Mouse (Mus musculus) kidney, postnatal 10 days (tissue): Measurements from ENCODE around the gene Josd2.

Experiments
- DNase-seq: peaks from one replicate; pipeline ENCODE4 v3.0.0; 2021; ENCODE audit warnings: mixed read lengths

Gene Josd2

DNA sequence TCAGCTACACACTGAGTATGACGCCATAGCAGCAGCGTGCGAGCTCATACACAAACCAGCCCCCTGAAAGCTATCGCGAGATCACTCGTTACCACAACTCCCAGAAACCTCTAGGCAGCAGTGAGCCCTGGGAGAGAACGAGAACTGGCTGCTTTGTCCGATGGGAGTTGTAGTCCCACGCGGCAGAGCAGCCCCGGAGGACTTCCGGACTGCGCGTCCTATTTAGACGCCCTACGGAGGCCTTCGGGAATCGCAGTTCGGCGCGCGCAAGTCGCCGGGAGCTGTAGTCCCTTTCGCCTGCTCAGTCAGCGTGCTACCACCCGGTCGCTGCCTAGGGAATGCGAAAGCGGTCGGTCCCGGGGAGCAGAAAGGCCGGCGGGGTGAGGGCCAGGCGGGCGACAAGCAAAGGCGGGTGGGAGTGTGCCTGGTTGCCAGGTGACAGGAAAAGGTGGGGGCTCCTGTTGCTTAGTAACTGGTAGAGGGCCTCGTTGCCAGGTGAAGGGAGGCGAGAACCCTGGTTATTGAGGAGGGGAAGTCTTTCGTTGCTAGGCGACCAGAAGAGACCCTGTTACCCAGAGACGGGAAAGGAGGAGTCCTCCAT is at the start of gene Josd2:
TSS of gene Josd2 (plus strand) at position 170 of the 601 bp plus-strand sequence.
- peak; percentile 95 for DNase-seq

DNA sequence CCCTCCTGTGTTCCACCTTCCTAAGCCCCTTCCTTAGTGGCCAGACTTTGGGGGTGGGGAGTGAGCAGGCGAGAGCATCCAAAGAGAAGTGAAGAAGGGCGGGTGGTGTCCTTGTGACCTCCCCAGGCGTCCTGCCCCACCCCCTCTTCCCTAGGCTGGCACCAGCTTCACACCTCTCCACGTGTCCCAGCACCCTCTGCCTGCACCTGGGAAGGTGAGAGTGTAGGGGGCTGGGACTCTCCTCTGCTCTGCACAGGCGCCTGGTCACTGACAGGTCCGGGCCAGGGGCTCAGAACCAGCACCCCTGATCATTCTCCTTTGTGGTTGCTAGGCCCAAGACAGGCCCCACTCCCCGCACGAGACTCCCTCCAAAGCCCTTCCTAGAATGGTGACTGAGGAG is 40.1 kb upstream of the Josd2 start:
- no peak for DNase-seq

DNA sequence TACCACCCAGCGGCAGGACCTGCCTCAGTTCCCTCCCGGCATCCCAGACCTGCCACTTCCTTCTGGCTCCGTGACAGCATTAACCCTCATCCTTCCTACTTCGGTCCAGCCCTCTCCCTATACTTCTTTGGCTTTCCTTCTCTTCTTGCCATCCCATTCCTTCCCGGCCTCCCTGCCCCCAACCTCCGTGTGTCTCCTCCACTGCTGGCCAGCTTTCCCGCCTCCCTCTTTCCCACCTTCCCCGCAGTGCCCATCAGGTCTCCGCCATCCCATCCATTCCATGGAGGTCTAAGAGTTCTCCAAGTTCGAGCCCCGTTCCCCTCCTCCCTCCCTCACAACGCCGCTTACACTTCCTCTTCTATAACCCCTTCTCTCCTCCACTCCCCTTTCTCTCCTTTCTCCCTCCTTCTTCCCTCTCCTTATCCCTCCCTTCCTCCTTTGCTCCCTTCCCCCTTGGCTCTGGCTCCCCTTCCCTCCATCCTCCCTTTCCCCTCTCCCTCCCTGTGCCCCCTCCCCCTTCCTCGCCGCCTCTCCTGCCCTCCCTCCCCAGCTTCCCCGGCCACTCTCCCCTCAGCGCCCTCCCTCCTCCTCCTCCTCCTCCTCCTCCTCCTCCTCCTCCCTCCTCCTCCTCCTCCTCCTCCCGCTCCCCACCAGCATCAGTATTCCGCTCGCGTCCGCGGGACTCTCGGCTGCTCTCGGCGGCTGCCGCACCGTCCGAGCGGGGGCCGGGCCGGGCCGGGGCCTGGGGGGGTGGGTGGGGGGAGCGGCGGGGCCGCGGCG is 39.4 kb upstream of the Josd2 start:
- no peak for DNase-seq

DNA sequence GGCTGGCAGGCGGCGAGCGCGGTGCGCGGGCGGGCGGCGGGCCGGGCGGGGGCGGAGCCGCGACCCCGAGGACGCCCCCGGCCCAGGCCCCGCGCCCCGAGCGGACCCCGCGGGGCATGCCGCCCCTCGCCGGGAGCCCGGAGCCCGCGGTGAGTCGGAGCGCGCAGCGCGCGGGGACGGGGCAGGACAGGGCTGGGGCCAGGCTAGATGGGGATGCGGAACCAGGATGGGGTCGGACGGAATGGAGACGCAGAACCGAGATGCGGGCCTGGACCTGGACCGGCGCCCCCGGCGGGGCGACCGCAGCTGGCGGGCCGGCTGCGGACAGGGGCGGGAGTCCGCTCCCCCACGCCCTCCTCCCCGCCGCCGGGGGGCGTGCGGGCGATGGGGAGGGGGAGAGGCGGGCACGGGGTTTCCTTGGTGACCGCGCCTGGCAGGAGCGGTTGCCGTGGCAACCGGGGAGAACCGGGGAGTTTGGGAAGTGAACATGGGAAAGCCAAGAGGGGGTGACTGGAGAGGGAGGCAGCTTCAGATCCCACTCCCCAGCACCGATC is 38.7 kb upstream of the Josd2 start, which contains the start of gene Lrrc4b:
TSS of gene Lrrc4b (plus strand) at position 51 of the 554 bp plus-strand sequence.
- no peak for DNase-seq

DNA sequence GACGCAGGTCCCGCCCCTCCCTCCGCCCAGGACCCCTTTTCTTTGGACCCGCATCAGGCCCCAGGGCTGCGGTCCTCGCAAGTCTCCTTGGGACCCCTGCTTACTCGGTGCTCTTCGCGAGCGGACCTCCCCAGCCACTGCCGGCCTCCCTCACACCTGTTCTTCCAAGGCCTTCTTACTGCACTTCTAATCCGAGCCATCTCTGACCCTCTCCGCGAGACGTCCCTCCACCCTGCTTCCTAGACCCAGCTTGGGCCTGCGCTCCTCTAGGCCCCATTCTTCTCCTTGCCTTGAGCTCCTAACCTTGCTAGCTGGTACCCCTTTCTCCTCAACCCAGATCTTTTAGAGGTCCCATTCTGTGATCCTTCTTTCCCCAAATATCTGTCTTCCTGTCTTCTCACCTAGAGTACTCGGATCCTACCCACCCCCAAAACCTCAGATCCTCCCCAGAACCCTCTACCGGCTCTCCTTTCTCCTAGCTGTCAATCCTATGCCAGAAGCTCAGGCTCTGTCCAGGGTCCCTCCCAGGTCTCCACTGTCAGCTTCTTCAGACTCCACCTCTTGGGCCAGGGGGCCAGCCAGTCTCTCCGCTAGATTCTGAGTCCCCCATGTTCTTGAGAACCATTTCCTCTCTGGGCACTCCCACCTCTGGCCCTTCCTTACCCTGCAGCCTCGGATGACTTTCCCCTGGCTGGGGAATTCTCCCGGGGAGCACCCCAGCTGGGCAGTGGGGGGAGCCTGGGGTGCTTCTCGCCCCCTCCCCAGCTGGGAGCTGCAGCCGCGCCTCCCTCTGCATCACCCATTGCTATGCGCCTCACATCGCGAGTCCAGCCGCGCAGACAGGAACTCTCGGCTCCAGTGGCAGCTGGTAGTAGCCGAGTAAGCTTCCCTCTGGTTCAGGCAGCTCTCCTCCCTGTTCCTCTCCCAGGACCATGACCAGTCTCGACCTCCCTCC is 38.0 kb upstream of the Josd2 start:
- no peak for DNase-seq

DNA sequence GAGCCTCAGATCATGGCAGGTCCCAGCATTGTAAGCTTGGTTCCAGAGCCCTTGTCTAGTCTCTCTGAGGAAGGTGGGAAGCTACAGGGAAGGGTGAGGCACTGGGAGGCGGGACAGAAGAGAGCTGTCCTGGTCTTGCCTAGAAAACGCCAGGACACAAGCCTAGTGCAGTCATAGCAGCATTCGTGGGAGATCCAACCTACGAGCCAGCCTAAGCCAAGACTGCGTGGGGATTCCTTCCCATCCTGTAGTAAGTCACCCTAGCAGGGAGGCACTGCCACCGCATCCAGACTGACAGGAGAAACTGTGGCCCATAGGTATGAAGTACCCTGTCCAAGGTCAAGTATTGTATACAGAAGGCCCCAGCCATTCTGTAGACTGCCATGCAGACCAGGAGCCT is 35.2 kb upstream of the Josd2 start:
- DNase-seq: no peak

DNA sequence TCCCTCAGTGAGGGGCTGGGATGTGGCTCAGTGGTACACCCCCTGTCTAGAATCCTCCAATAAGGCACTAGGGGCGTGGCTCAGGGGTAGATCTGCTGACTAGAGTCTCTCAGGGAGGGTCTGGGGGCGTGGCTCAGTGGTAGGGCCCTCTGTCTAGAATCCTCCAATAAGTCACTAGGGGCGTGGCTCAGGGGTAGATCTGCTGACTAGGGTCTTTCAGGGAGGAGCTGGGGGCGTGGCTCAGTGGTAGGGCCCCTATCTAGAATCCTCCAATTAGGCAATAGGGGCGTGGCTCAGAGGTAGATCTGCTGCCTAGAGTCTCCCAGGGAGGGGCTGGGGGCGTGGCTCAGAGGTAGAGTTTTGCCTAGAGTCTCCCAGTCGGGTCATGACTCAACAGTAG is 34.4 kb upstream of the Josd2 start:
- DNase-seq: no peak

DNA sequence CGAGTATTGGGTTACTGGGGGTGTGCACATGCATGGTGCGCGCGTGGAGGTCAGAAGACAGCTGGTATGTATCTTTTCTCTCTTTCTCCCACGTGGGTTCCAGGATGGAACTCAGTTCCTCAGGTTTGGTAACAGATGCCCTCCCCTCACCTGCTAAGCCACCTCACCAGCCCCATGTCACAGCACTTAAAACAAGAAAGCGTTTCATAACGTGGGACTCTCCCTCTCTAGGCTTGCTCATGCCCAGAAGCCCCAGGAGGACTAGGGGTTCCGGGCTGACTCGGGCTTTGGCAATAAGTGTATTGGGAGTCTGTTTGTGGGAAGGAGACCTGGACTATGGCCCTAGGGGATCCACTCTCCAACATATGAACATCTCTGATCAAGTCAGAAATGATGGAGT is 33.7 kb upstream of the Josd2 start:
- DNase-seq: no peak

DNA sequence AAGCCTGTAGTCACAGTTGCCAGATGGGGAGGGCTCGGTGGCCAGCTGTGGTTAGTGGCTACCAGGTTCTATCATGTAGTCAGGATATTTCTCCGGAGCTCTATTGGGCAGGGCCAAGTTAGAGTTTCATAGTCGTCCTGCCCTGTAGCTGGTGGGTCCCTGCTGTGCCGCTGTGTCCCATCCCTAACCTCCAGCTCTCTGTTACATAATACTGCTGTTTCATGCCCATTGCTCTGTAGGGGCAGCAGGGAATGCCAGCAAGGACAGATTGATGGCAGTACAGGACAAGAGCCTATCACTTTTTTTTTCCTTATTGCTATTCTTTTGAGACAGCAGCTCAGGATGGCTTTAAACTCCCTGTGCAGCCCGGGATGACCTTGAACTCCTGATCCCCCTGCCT is 32.0 kb upstream of the Josd2 start:
- no peak for DNase-seq

DNA sequence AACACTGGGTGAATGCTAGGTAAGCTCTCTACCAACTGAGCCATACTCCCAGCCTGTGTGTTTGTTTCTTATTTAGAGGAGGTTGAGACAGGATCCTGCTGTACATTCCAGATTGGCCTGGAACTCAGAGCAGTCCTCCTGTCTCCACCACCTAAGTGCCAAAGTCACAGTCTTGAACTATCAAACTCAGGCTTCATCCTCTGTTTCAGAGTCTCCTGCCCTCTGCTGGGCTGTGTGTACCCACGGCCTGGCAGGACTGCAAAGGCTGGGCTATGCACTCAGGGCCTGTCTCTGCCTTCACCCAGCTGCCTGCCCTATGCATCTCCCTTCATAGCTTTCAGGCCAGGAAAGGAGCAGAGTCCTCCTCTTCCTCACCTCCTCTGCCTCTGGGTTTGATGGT is 31.5 kb upstream of the Josd2 start:
- DNase-seq: no peak

DNA sequence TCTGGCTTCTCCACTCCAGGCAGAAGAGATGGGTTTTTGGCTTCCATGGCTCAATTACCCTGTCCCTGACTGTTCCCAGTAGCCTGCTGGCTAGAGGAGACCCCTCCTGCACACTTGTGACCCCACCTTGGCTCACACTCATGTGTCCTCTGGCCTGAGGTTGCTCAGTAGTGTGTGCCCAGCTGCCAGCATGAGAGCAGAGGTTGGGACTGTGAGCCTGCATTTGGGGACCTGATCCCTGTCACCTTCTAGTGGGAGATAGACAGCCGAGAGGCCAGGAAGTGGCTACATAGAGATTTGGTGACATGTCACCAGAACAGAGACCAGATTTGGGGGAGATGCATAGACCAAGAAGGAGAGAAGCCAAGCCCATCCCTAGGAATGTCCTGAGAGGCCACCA is 30.6 kb upstream of the Josd2 start:
- DNase-seq: no peak

DNA sequence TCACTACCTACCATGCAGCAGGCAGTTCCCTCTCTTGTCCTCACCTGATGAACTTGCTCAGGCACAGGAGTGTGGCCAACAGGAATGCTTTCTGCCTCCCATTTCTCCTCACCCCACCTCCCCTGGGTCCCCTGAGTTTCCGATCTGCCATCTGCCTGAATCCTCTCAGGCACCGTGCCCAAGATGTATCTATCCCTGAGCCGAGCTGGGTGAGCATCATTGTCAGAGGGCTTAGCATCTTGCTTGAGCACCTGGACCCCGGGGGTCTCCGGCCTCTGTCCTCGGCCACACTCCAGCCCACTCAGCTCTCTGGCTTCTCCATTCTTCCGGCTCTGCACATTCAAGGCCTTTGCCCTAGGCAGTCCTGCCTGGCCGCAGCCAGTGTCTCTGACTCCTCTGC is 29.8 kb upstream of the Josd2 start:
- no peak for DNase-seq

DNA sequence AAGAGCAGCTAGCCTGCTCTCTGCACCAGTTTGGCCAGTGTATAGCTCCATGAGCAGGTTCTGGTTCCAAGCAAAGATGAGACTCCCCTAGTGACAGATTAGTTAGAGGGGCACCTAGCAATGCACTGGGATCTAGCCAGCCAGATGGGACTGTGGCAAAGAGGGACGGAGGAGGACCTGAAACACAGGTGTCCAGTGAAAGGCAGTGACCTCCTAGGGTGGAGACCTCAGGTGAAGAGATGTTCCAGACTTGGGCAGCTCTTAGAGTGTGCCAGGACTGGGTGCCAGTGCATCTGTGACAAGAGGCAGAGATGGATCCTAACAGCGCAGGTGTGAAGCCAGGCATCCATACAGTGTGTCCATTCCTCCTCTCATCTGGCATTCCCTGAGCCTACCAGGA is 28.1 kb upstream of the Josd2 start:
- DNase-seq: no peak

DNA sequence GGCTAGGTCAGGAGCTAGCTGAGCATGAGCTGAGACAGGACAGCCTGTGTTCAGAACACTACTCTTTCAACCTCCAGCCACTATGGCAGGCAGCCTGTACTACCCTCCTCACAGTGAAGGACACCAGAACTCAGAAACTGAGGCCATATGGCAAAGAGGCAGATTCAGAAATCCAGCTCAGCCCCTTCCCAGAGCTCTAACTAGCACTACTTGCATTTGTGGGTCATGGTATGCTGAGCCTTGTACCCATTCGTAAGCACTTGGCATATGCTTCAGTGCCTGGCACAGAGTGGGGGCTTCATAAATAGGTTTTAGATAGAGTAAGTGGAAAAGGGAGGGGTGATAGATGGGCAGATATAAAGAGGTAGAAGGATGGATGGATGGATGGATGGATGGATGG is 27.3 kb upstream of the Josd2 start:
- DNase-seq: no peak

DNA sequence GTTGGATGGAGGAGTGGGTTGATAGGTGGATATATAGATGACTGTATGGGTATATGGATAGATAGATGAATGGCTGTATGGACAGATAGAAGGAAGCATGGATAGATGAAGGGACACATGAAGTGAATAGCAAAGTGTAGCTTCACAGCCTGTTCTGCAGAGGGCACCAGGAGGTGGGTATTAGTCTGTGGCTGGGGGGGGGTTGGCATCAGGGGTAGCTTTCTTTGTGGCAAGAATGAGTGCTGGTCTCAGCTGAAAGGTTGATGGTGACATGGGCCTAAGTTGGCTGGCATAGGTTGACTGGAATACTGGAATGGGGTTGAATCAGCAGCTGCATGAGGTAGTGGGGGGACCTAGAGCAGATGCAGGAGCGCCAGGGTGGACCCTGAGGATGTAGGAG is 26.6 kb upstream of the Josd2 start:
- no peak for DNase-seq

DNA sequence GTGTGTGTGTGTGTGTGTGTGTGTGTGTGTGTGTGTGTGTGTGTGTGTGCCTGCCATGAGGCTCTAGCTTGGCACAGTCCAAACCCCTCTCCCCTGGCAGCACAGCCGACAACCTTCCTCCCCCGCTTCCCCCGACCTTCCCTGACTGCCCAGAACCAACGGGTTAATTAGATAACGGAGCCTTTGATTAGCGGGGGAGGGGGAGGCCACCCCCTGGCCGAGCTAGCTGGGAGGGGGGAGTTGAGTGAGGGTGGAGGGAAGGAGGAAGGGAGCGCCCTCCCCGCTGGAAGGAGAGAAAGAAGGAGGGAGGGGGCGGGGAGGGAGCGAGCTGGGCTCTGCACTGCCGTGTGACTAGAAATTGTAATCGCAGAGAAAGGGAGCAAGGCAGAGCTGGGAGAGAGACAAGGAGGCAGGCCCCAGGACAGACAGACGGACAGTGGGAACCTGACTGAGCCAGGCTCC is 26.1 kb upstream of the Josd2 start:
- no peak for DNase-seq

DNA sequence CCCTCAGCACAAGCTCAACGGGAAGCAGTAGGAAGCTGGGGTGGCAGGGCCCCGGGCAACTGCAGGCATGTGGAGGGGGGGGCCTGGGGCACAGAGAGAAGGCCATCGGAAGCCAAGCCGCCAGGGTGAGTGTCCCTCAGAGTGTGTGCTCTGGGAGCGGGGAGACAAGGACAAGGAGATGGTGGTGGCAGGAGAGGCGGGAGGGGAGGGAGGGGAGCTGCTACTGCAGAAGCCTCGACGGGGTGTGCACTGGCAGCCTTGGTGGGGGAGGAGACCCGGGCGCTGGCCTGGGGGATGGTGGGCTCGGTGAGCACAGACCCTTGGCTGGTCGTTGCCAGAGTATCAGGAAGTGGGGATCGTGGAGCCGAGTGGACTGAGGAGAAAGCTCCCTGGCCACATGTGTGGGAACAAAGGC is 25.4 kb upstream of the Josd2 start:
- no peak for DNase-seq

DNA sequence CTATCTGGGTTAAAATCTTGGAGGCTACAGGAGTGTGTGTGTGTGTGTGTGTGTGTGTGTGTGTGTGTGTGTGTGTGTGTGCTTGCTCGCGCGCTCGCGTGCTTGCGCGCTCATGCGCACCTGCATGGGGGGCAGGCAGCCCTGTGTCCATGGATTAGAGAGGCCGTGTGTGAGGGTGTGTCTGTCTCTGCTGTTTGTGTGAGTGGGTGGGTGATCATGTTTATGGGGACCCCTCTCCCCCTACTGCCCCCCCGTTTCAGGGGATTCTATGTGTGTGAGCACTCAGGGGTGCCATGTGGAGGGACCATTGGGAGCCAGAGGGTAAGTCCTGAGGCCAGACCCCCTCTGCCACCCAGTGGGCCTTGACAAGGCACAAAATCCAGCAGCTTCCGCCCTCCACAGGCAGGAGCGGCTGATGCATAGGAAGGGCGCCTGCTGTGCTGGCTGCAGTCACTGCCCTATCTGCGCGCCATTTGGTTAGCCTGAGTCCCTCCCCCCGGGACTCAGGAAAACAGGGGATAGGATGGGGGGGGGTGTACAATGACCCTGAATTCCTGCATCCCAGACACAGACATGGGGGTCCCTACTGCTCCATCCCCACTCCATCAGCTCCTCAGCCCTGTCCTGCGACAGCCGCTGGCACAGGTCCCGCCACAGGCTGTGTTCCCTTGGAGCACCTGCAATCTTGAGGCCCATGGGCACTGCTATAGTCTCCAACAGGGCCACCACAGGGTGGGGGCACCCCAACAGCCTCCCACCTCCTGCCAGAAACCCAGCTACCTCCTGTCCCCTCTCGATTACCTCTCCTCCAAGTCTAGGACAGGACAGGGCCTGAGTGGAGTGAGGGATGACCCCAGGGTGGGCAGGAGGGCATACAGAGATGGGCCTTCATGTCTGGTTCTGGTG is 24.3 kb upstream of the Josd2 start:
- no peak for DNase-seq

DNA sequence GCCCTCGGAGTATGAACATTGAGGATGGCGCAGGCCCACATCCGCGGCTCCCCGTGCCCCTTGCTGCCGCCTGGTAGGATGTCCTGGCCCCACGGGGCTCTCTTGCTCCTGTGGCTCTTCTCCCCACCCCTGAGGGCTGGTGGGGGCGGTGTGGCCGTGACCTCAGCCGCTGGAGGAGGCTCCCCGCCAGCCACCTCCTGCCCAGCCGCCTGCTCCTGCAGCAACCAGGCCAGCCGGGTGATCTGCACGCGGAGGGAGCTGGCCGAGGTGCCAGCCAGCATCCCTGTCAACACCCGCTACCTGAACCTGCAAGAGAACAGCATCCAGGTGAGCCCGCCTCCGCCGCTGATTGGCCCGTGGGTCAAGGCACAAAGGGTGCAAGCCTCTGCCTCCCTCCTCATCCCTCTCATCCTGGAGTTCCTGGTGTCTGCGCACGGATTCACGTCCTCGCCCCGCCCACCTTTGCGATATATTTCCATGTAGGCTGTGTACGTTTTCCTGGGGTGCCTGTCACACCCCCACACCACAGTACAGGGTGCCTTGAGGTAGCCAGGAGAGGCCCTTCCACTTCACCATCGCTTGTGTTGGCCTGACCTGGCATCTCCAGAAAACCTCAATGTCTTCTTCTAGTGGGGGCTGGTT is 22.8 kb upstream of the Josd2 start:
- no peak for DNase-seq

DNA sequence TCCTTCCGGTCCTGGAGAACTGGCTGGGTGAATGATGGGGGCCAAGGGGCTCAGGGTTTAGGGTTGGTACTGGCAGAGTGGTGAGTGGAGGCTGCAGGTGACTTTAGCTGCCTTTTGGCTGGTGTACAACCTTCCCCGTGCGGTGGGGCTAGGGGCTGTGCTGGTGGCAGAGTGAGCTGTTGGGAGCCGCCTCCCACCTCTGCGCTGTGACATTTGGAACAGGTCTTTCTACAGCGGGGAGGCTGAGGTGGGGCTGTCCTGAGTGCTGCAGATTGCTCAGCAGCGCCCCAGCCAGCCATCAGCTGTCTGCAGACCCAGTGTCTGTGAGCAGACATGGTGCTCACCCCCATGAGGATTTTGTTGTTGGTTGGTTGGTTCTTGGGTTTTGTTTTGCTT is 22.3 kb upstream of the Josd2 start:
- DNase-seq: no peak

DNA sequence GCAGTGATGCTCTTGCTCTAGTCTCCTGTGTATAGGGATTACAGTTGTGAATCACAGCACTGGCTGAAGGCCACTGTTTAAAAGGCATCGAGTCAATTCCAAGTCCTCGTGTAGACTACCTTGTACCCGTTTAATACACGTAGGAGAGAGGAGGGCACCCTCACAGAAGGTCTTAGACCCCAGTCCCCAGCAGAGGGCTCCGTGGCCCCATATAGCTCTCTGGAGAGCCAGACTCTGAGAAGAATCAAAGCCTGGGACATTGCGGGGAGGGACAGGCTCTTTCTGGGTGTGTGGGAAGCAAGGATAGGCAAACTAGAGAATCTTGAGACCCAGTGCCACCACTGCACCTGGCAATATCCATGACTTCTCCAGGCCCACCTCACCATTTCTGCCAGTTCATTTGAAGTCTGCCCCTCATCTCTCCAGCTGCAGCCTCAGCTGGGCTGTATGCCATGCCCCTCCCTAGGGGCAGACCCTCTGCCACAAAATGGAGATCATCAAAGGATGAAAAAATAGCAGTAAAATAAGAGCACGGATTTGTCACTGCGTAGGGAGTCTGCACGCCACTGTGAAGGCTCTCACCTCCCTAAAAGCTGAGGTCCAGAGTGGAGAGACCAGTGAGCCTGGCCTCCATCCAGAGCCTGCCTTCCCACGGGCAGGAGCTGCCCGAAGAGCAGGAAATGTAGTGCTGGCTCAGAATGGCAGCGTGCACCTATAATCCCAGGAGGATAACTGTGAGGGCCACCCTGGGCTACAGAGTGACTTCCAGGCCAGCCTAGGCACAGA is 21.5 kb upstream of the Josd2 start:
- no peak for DNase-seq
